Mouse (Mus musculus): ENCODE measurements around the gene Rab40b. TPM values are rescaled to one million over a fixed set of nuclear protein-coding genes. Genes with fewer than 3 reads are reported as not detected.
"Not testable (repeated sequence)": the region's sequence is repeated elsewhere in the genome, so short reads cannot be mapped to it uniquely, and the experiment has no call there.

Gene Rab40b
- polyA plus RNA-seq, 1 experiment = not detected

GRCm38 (mm10) chr11:121331641-121332040, 56.4 kb downstream of the Rab40b start:
- Histone ChIP-seq H3K4me1 (ENCODE audit: control insufficient read depth, insufficient read depth, low read length) (no peaks in the 10 kb centered on the region; the same call in 1 of the 2 replicates), H3K27ac (ENCODE audit: control insufficient read depth, insufficient read depth, low read depth, low read length, poor library complexity) (no peak overlapping the region), H3K4me3 (replicated peaks; ENCODE audit: control insufficient read depth, low read depth, low read length) (no peak overlapping the region)
- TF ChIP-seq CTCF (IDR thresholded peaks at IDR 0.05; ENCODE audit: control insufficient read depth, insufficient read depth, low read length) (no peak), POLR2A (IDR thresholded peaks at IDR 0.05; ENCODE audit: borderline replicate concordance, control insufficient read depth, low read depth, low read length) (no peak)
- WGBS = 87% methylated on average over 3 of the region's 3 CpGs

- H3K4me1 ChIP-seq (ENCODE audit: control insufficient read depth, insufficient read depth, low read length) = no peaks in the 10 kb centered on the region; the same call in 1 of the 2 replicates
- H3K27ac ChIP-seq (ENCODE audit: control insufficient read depth, insufficient read depth, low read depth, low read length, poor library complexity) = no peak overlapping the region
- H3K4me3 ChIP-seq (replicated peaks; ENCODE audit: control insufficient read depth, low read depth, low read length) = no peak overlapping the region
- TF ChIP-seq POLR2A (IDR thresholded peaks at IDR 0.05; ENCODE audit: borderline replicate concordance, control insufficient read depth, low read depth, low read length) (no peak), CTCF (IDR thresholded peaks at IDR 0.05; ENCODE audit: control insufficient read depth, insufficient read depth, low read length) (no peak)
Measured at GRCm38 (mm10) chr11:121328619-121329018, 59.4 kb downstream of the Rab40b start.

- H3K27ac ChIP-seq (ENCODE audit: control insufficient read depth, insufficient read depth, low read depth, low read length, poor library complexity) = no peak overlapping the region
- 92% methylated on average over 9 of the region's 9 CpGs for WGBS
Measured at GRCm38 (mm10) chr11:121328206-121328605, 59.8 kb downstream of the Rab40b start.

GRCm38 (mm10) chr11:121326681-121327080, 61.4 kb downstream of the Rab40b start:
- WGBS = 76% methylated on average over 5 of the region's 5 CpGs
- no peak for TF ChIP-seq CTCF (IDR thresholded peaks at IDR 0.05; ENCODE audit: control insufficient read depth, insufficient read depth, low read length)
- no peak for TF ChIP-seq POLR2A (IDR thresholded peaks at IDR 0.05; ENCODE audit: borderline replicate concordance, control insufficient read depth, low read depth, low read length)
- Histone ChIP-seq H3K27ac (ENCODE audit: control insufficient read depth, insufficient read depth, low read depth, low read length, poor library complexity) (no peak overlapping the region), H3K4me3 (replicated peaks; ENCODE audit: control insufficient read depth, low read depth, low read length) (no peak overlapping the region), H3K4me1 (ENCODE audit: control insufficient read depth, insufficient read depth, low read length) (no peaks in the 10 kb centered on the region; the same call in 1 of the 2 replicates)

More at GRCm38 (mm10) chr11:121328206-121328605, 59.8 kb downstream of the Rab40b start:
- H3K4me1 ChIP-seq (ENCODE audit: control insufficient read depth, insufficient read depth, low read length) = no peaks in the 10 kb centered on the region; the same call in 1 of the 2 replicates
- no peak for TF ChIP-seq CTCF (IDR thresholded peaks at IDR 0.05; ENCODE audit: control insufficient read depth, insufficient read depth, low read length)
- no peak for TF ChIP-seq POLR2A (IDR thresholded peaks at IDR 0.05; ENCODE audit: borderline replicate concordance, control insufficient read depth, low read depth, low read length)
- no peak overlapping the region for H3K4me3 ChIP-seq (replicated peaks; ENCODE audit: control insufficient read depth, low read depth, low read length)

- Histone ChIP-seq H3K4me1 (ENCODE audit: control insufficient read depth, insufficient read depth, low read length) (no peaks in the 10 kb centered on the region; the same call in 1 of the 2 replicates), H3K27ac (ENCODE audit: control insufficient read depth, insufficient read depth, low read depth, low read length, poor library complexity) (no peak overlapping the region), H3K4me3 (replicated peaks; ENCODE audit: control insufficient read depth, low read depth, low read length) (no peak overlapping the region)
- TF ChIP-seq CTCF (IDR thresholded peaks at IDR 0.05; ENCODE audit: control insufficient read depth, insufficient read depth, low read length) (no peak), POLR2A (IDR thresholded peaks at IDR 0.05; ENCODE audit: borderline replicate concordance, control insufficient read depth, low read depth, low read length) (no peak)
- WGBS = 31% methylated on average over 1 of the region's 1 CpGs
Measured at GRCm38 (mm10) chr11:121326034-121326433, 62.0 kb downstream of the Rab40b start.

GRCm38 (mm10) chr11:121307712-121308111, 80.3 kb downstream of the Rab40b start:
- not testable (repeated sequence) for H3K27ac ChIP-seq (ENCODE audit: control insufficient read depth, insufficient read depth, low read depth, low read length, poor library complexity); H3K4me3 ChIP-seq (replicated peaks; ENCODE audit: control insufficient read depth, low read depth, low read length); H3K4me1 ChIP-seq (ENCODE audit: control insufficient read depth, insufficient read depth, low read length)
- 95% methylated on average over 6 of the region's 6 CpGs for WGBS

- WGBS = 94% methylated on average over 8 of the region's 8 CpGs
- H3K4me1 ChIP-seq (ENCODE audit: control insufficient read depth, insufficient read depth, low read length) = no peaks in the 10 kb centered on the region
- no peak overlapping the region for H3K4me3 ChIP-seq (replicated peaks; ENCODE audit: control insufficient read depth, low read depth, low read length)
- no peak for TF ChIP-seq CTCF (IDR thresholded peaks at IDR 0.05; ENCODE audit: control insufficient read depth, insufficient read depth, low read length)
- TF ChIP-seq POLR2A (IDR thresholded peaks at IDR 0.05; ENCODE audit: borderline replicate concordance, control insufficient read depth, low read depth, low read length) = no peak
- no peak overlapping the region for H3K27ac ChIP-seq (ENCODE audit: control insufficient read depth, insufficient read depth, low read depth, low read length, poor library complexity)
Measured at GRCm38 (mm10) chr11:121306608-121307007, 81.4 kb downstream of the Rab40b start.

Other genes with a start within 250 kb of the Rab40b start
- 6.6 TPM in 1 of 2 replicates, not detected in the other for gene Tex19.1, start 242.1 kb downstream of the Rab40b start, polyA plus RNA-seq (2011; ENCODE audit: insufficient read depth, insufficient read length, low replicate concordance, missing spikeins)
- not detected in 2 replicates for gene Uts2r, start 228.0 kb downstream of the Rab40b start, polyA plus RNA-seq (2011; ENCODE audit: insufficient read depth, insufficient read length, low replicate concordance, missing spikeins)
- 5.0 and 11.8 TPM in 2 replicates for gene Hexdc, start 183.8 kb downstream of the Rab40b start, polyA plus RNA-seq (2011; ENCODE audit: insufficient read depth, insufficient read length, low replicate concordance, missing spikeins)
- gene Ogfod3, start 183.5 kb downstream of the Rab40b start, polyA plus RNA-seq (2011; ENCODE audit: insufficient read depth, insufficient read length, low replicate concordance, missing spikeins) = 5.5 and 7.4 TPM in 2 replicates
- gene Cybc1, start 158.9 kb downstream of the Rab40b start, polyA plus RNA-seq (2011; ENCODE audit: insufficient read depth, insufficient read length, low replicate concordance, missing spikeins) = 27.8 and 54.0 TPM in 2 replicates
- gene Narf, start 151.0 kb downstream of the Rab40b start, polyA plus RNA-seq (2011; ENCODE audit: insufficient read depth, insufficient read length, low replicate concordance, missing spikeins) = 30.0 and 41.2 TPM in 2 replicates
- 11.7 and 24.6 TPM in 2 replicates for gene Foxk2, start 128.3 kb downstream of the Rab40b start, polyA plus RNA-seq (2011; ENCODE audit: insufficient read depth, insufficient read length, low replicate concordance, missing spikeins)
- 12.5 and 24.0 TPM in 2 replicates for gene Wdr45b, start 33.8 kb downstream of the Rab40b start, polyA plus RNA-seq (2011; ENCODE audit: insufficient read depth, insufficient read length, low replicate concordance, missing spikeins)
- gene Fn3krp, start 33.1 kb upstream of the Rab40b start, polyA plus RNA-seq (2011; ENCODE audit: insufficient read depth, insufficient read length, low replicate concordance, missing spikeins) = 29.3 and 53.1 TPM in 2 replicates
- gene Fn3k, start 46.7 kb upstream of the Rab40b start, polyA plus RNA-seq (2011; ENCODE audit: insufficient read depth, insufficient read length, low replicate concordance, missing spikeins) = 66.5 and 69.0 TPM in 2 replicates
- 25.2 and 28.4 TPM in 2 replicates for gene Tbcd, start 63.7 kb upstream of the Rab40b start, polyA plus RNA-seq (2011; ENCODE audit: insufficient read depth, insufficient read length, low replicate concordance, missing spikeins)
- not detected in 2 replicates for gene Zfp750, start 131.1 kb upstream of the Rab40b start, polyA plus RNA-seq (2011; ENCODE audit: insufficient read depth, insufficient read length, low replicate concordance, missing spikeins)

Data from bone marrow, adult 2 months (tissue).